Mouse (Mus musculus) megakaryocyte, embryonic 14.5 days (primary cell): Measurements from ENCODE around the gene Cul4b.

ENCODE experiments used
- FLI1 ChIP-seq: IDR thresholded peaks from 2 replicates; pipeline ENCODE4 v1.6.1; 2012; ENCODE audit warnings: low read length, inconsistent platforms, mixed read lengths
- GATA1 ChIP-seq: IDR thresholded peaks from 3 replicates; pipeline ENCODE4 v1.6.1; 2012; ENCODE audit warnings: mixed read lengths, low read length, inconsistent platforms, borderline replicate concordance

GRCm38 (mm10) chrX:38576078-38576477 is at the start of gene Cul4b:
- TF ChIP-seq GATA1 (no peak), FLI1 (no peak)
